Mouse (Mus musculus): ENCODE results near the gene Eml4. TPM values are rescaled to one million over a fixed set of nuclear protein-coding genes. Genes with fewer than 3 reads are reported as not detected.

The Eml4 gene
- polyA plus RNA-seq, 1 experiment from 2014 or later: 4.7 TPM

DNA sequence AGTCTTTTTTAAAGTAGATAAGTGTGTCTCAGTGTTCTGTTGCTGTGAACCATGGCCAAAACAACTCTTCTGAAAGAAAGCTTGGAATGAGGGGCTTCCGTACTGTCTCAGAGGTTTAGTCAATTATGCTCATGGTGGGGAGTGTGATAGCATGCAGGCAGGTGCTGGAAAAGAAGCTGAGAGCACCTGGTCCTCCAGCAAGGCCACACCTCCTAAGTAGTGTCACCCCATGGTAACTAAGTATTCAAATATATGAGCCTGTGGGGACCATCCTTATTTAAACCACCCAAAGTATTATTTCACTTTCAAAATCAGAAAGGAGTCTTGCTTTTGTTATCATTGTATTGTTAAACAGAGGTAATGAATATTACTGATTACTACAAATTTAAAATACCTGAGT, 48.0 kb downstream of the Eml4 start:
- Histone ChIP-seq H3K4me3 (ENCODE audit: low read depth, low read length) (no peak overlapping the region), H3K9me3 (ENCODE audit: low read length) (no peaks in the 10 kb centered on the region), H3K9ac (replicated peaks) (no peak overlapping the region), H3K4me2 (ENCODE audit: low read depth, low read length) (no peak overlapping the region), H3K4me1 (ENCODE audit: insufficient read depth) (peaks cover 17% of the 10 kb centered on the region), H3K27me3 (ENCODE audit: insufficient read depth, low read length) (no peaks in the 10 kb centered on the region), H3K36me3 (replicated peaks; ENCODE audit: insufficient read depth, low read length) (peaks cover 3% of the 10 kb centered on the region; the same call in 1 of the 2 replicates), H3K27ac (ENCODE audit: low read depth) (no peak overlapping the region)
- 81% methylated on average over 1 of the region's 1 CpGs for WGBS (ENCODE audit: insufficient replicate concordance)
- DNase-seq (no peak), ATAC-seq (no peak)
- no peak for TF ChIP-seq EP300 (IDR thresholded peaks at IDR 0.05; ENCODE audit: low read depth)
- TF ChIP-seq CTCF (IDR thresholded peaks at IDR 0.05; ENCODE audit: low read depth): no peak

- H3K36me3 ChIP-seq (replicated peaks; ENCODE audit: insufficient read depth, low read length): peaks cover 15% of the 10 kb centered on the region
- H3K27me3 ChIP-seq (ENCODE audit: insufficient read depth, low read length): no peaks in the 10 kb centered on the region
- no peaks in the 10 kb centered on the region for H3K4me1 ChIP-seq (ENCODE audit: insufficient read depth)
- DNase-seq: no peak
- ATAC-seq: no peak
- no peak overlapping the region for H3K4me3 ChIP-seq (ENCODE audit: low read depth, low read length)
- H3K27ac ChIP-seq (ENCODE audit: low read depth): no peak overlapping the region
- 63% methylated on average over 4 of the region's 4 CpGs for WGBS (ENCODE audit: insufficient replicate concordance)
- H3K9ac ChIP-seq (replicated peaks): no peak overlapping the region
- no peaks in the 10 kb centered on the region for H3K9me3 ChIP-seq (ENCODE audit: low read length)
- TF ChIP-seq CTCF (IDR thresholded peaks at IDR 0.05; ENCODE audit: low read depth) (no peak), EP300 (IDR thresholded peaks at IDR 0.05; ENCODE audit: low read depth) (no peak)
- H3K4me2 ChIP-seq (ENCODE audit: low read depth, low read length): no peak overlapping the region
Measured at GRCm38 (mm10) chr17:83430607-83431006, 79.9 kb downstream of the Eml4 start.

DNA sequence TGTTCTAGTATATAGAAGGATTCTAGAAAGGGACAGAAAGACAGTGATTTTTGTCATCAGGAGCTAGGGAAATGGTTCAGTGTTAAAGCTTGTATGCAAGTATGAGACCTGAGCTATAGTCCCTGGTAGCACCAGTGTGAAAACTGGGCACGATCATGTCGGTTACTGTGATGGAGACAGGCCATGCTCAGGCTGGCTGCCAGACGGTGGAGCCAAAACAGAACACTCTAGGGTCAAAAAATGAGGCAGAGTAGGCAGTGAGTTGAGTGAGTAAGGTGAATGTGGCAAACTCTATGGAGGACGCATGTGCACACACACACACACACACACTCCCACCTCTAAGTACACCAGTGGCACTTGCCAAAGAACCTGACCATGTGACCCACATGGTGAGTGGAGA, 92.7 kb downstream of the Eml4 start:
- no peaks in the 10 kb centered on the region for H3K9me3 ChIP-seq (ENCODE audit: low read length)
- H3K4me2 ChIP-seq (ENCODE audit: low read depth, low read length): no peak overlapping the region
- no peak overlapping the region for H3K27ac ChIP-seq (ENCODE audit: low read depth)
- H3K4me1 ChIP-seq (ENCODE audit: insufficient read depth): no peaks in the 10 kb centered on the region
- 85% methylated on average over 4 of the region's 4 CpGs for WGBS (ENCODE audit: insufficient replicate concordance)
- DNase-seq (no peak), ATAC-seq (no peak)
- H3K36me3 ChIP-seq (replicated peaks; ENCODE audit: insufficient read depth, low read length): peaks cover 15% of the 10 kb centered on the region
- no peak overlapping the region for H3K4me3 ChIP-seq (ENCODE audit: low read depth, low read length)
- no peaks in the 10 kb centered on the region for H3K27me3 ChIP-seq (ENCODE audit: insufficient read depth, low read length)
- TF ChIP-seq CTCF (IDR thresholded peaks at IDR 0.05; ENCODE audit: low read depth): no peak
- H3K9ac ChIP-seq (replicated peaks): no peak overlapping the region

GRCm38 (mm10) chr17:83449583-83449982, 98.9 kb downstream of the Eml4 start:
- Histone ChIP-seq H3K4me2 (ENCODE audit: low read depth, low read length) (no peak overlapping the region), H3K36me3 (replicated peaks; ENCODE audit: insufficient read depth, low read length) (peaks cover 35% of the 10 kb centered on the region), H3K9ac (replicated peaks) (no peak overlapping the region), H3K9me3 (ENCODE audit: low read length) (no peaks in the 10 kb centered on the region), H3K4me3 (ENCODE audit: low read depth, low read length) (no peak overlapping the region), H3K27ac (ENCODE audit: low read depth) (no peak overlapping the region), H3K27me3 (ENCODE audit: insufficient read depth, low read length) (no peaks in the 10 kb centered on the region), H3K4me1 (ENCODE audit: insufficient read depth) (no peaks in the 10 kb centered on the region)
- TF ChIP-seq CTCF (IDR thresholded peaks at IDR 0.05; ENCODE audit: low read depth) (no peak), EP300 (IDR thresholded peaks at IDR 0.05; ENCODE audit: low read depth) (no peak)
- WGBS (ENCODE audit: insufficient replicate concordance): 83% methylated on average over 2 of the region's 2 CpGs
- ATAC-seq (no peak), DNase-seq (no peak)

GRCm38 (mm10) chr17:83451367-83451766, 100.6 kb downstream of the Eml4 start:
- Histone ChIP-seq H3K4me1 (ENCODE audit: insufficient read depth) (no peaks in the 10 kb centered on the region), H3K9me3 (ENCODE audit: low read length) (no peaks in the 10 kb centered on the region), H3K4me2 (ENCODE audit: low read depth, low read length) (no peak overlapping the region), H3K9ac (replicated peaks) (no peak overlapping the region), H3K4me3 (ENCODE audit: low read depth, low read length) (no peak overlapping the region), H3K27ac (ENCODE audit: low read depth) (no peak overlapping the region), H3K27me3 (ENCODE audit: insufficient read depth, low read length) (no peaks in the 10 kb centered on the region), H3K36me3 (replicated peaks; ENCODE audit: insufficient read depth, low read length) (peaks cover 32% of the 10 kb centered on the region)
- DNase-seq: no peak
- WGBS (ENCODE audit: insufficient replicate concordance): 88% methylated on average over 8 of the region's 8 CpGs
- TF ChIP-seq CTCF (IDR thresholded peaks at IDR 0.05; ENCODE audit: low read depth): no peak
- TF ChIP-seq EP300 (IDR thresholded peaks at IDR 0.05; ENCODE audit: low read depth): no peak
- no peak for ATAC-seq

- H3K9ac ChIP-seq (replicated peaks): no peak overlapping the region
- no peaks in the 10 kb centered on the region for H3K9me3 ChIP-seq (ENCODE audit: low read length)
- no peaks in the 10 kb centered on the region for H3K4me1 ChIP-seq (ENCODE audit: insufficient read depth)
- H3K4me2 ChIP-seq (ENCODE audit: low read depth, low read length): no peak overlapping the region
- no peak for TF ChIP-seq CTCF (IDR thresholded peaks at IDR 0.05; ENCODE audit: low read depth)
- TF ChIP-seq EP300 (IDR thresholded peaks at IDR 0.05; ENCODE audit: low read depth): no peak
- H3K36me3 ChIP-seq (replicated peaks; ENCODE audit: insufficient read depth, low read length): peaks cover 31% of the 10 kb centered on the region
- no peak overlapping the region for H3K27ac ChIP-seq (ENCODE audit: low read depth)
- WGBS (ENCODE audit: insufficient replicate concordance): 88% methylated on average over 3 of the region's 3 CpGs
- no peaks in the 10 kb centered on the region for H3K27me3 ChIP-seq (ENCODE audit: insufficient read depth, low read length)
- DNase-seq (no peak), ATAC-seq (no peak)
- no peak overlapping the region for H3K4me3 ChIP-seq (ENCODE audit: low read depth, low read length)
Measured at GRCm38 (mm10) chr17:83451796-83452195, 101.1 kb downstream of the Eml4 start.

- Histone ChIP-seq H3K4me1 (ENCODE audit: insufficient read depth) (no peaks in the 10 kb centered on the region), H3K4me3 (ENCODE audit: low read depth, low read length) (no peak overlapping the region), H3K9me3 (ENCODE audit: low read length) (no peaks in the 10 kb centered on the region), H3K27me3 (ENCODE audit: insufficient read depth, low read length) (no peaks in the 10 kb centered on the region), H3K9ac (replicated peaks) (no peak overlapping the region), H3K27ac (ENCODE audit: low read depth) (no peak overlapping the region), H3K4me2 (ENCODE audit: low read depth, low read length) (no peak overlapping the region), H3K36me3 (replicated peaks; ENCODE audit: insufficient read depth, low read length) (peaks cover 31% of the 10 kb centered on the region)
- ATAC-seq (no peak), DNase-seq (no peak)
- TF ChIP-seq CTCF (IDR thresholded peaks at IDR 0.05; ENCODE audit: low read depth) (no peak), EP300 (IDR thresholded peaks at IDR 0.05; ENCODE audit: low read depth) (no peak)
- 87% methylated on average over 8 of the region's 8 CpGs for WGBS (ENCODE audit: insufficient replicate concordance)
Measured at GRCm38 (mm10) chr17:83452451-83452850, 101.7 kb downstream of the Eml4 start.
